Mouse (Mus musculus): ENCODE measurements at regions not wholly inside any gene's neighbourhood (a gene's known extent, or its start where the extent isn't known, plus 50 kb on each side); places are given as distances from the start of the nearest gene placed in this dataset.

DNA sequence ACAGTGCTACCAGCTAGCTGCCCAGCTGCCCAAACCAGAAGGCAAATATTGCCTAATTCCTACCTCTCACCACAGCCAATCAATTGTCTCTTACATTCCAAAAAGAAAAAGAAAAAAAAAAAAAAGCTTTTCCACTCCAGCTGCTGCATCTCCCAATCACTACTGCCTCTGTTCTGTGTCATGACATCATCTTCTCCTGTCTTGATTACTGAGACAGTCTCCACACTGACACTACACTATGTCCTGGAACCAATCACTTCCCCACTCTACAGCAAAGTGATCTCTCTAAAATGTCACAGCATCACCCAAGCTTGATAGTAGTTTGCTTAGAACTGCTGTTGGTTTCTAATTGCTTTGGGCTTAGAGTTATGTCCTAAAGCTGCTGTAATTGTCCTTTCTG is 279.8 kb downstream of the Icos start:
- Histone ChIP-seq H3K4me3 (no peak overlapping the region), H3K4me1 (no peaks in the 10 kb centered on the region), H3K27ac (replicated peaks) (no peak overlapping the region), H3K9me3 (replicated peaks) (no peaks in the 10 kb centered on the region), H3K27me3 (ENCODE audit: low read depth, poor library complexity, severe bottlenecking) (peaks cover 26% of the 10 kb centered on the region), H3K36me3 (no peaks in the 10 kb centered on the region)
- no peak for DNase-seq (ENCODE audit: low spot score)

GRCm38 (mm10) chr1:61263466-61263865 is 285.7 kb downstream of the Icos start:
- Histone ChIP-seq H3K4me1 (peaks cover 23% of the 10 kb centered on the region), H3K36me3 (no peaks in the 10 kb centered on the region), H3K27ac (replicated peaks) (no peak overlapping the region), H3K27me3 (ENCODE audit: low read depth, poor library complexity, severe bottlenecking) (peaks cover 65% of the 10 kb centered on the region), H3K4me3 (no peak overlapping the region), H3K9me3 (replicated peaks) (no peaks in the 10 kb centered on the region)
- WGBS: 66% methylated on average over 10 of the region's 10 CpGs
- no peak for DNase-seq (ENCODE audit: low spot score)

- WGBS: 8% methylated on average over 4 of the region's 4 CpGs
- no peaks in the 10 kb centered on the region for H3K9me3 ChIP-seq (replicated peaks)
Observed at GRCm38 (mm10) chr1:61265706-61266127, 288.0 kb downstream of the Icos start.

DNA sequence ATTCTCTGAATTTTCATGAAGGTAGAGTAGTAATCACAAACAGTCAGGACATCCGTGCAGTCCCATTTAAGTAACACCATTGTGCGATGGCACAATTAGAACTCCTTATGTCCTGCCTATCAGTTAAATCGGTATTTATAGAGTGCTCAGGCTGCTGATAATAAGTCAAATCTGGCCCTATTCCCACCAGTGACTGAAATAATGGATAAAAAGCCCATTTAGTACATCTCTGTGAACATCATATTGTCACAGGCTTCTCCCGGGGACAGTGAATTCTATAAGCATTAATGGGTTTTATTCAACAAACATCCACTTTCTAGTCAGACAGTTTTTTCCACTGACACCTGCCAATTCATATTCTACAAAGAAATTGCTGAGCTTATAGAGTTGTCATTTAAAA is 296.1 kb downstream of the Icos start:
- 90% methylated on average over 4 of the region's 4 CpGs for WGBS
- no peaks in the 10 kb centered on the region for H3K36me3 ChIP-seq
- no peak overlapping the region for H3K4me3 ChIP-seq
- H3K9me3 ChIP-seq (replicated peaks): no peaks in the 10 kb centered on the region
- H3K27me3 ChIP-seq (ENCODE audit: low read depth, poor library complexity, severe bottlenecking): peaks cover 21% of the 10 kb centered on the region
- peaks cover 13% of the 10 kb centered on the region for H3K4me1 ChIP-seq
- DNase-seq (ENCODE audit: low spot score): no peak
- H3K27ac ChIP-seq (replicated peaks): no peak overlapping the region

More at GRCm38 (mm10) chr1:61265706-61266127, 288.0 kb downstream of the Icos start:
- Histone ChIP-seq H3K27me3 (ENCODE audit: low read depth, poor library complexity, severe bottlenecking) (peaks cover 63% of the 10 kb centered on the region), H3K4me3 (no peak overlapping the region), H3K4me1 (peaks cover 23% of the 10 kb centered on the region), H3K36me3 (no peaks in the 10 kb centered on the region), H3K27ac (replicated peaks) (peak overlapping the region; percentile 38; the same call in 1 of the 2 replicates)
- DNase-seq (ENCODE audit: low spot score): peak; percentile 13

- H3K4me1 ChIP-seq: peaks cover 13% of the 10 kb centered on the region
- H3K36me3 ChIP-seq: no peaks in the 10 kb centered on the region
- no peak for DNase-seq (ENCODE audit: low spot score)
- no peak overlapping the region for H3K4me3 ChIP-seq
- H3K27ac ChIP-seq (replicated peaks): no peak overlapping the region
- H3K27me3 ChIP-seq (ENCODE audit: low read depth, poor library complexity, severe bottlenecking): peaks cover 21% of the 10 kb centered on the region
- 91% methylated on average over 1 of the region's 1 CpGs for WGBS
- H3K9me3 ChIP-seq (replicated peaks): no peaks in the 10 kb centered on the region
Observed at GRCm38 (mm10) chr1:61274244-61274643, 296.5 kb downstream of the Icos start.

GRCm38 (mm10) chr1:61277170-61277710 is 299.5 kb downstream of the Icos start:
- H3K27me3 ChIP-seq (ENCODE audit: low read depth, poor library complexity, severe bottlenecking): peaks cover 17% of the 10 kb centered on the region
- no peaks in the 10 kb centered on the region for H3K9me3 ChIP-seq (replicated peaks)
- WGBS: 90% methylated on average over 4 of the region's 4 CpGs
- no peaks in the 10 kb centered on the region for H3K36me3 ChIP-seq
- no peak overlapping the region for H3K4me3 ChIP-seq
- no peak overlapping the region for H3K27ac ChIP-seq (replicated peaks)
- H3K4me1 ChIP-seq: peaks cover 13% of the 10 kb centered on the region
- no peak for DNase-seq (ENCODE audit: low spot score)

GRCm38 (mm10) chr1:61288185-61288584 is 310.5 kb downstream of the Icos start:
- Histone ChIP-seq H3K36me3 (no peaks in the 10 kb centered on the region), H3K27me3 (ENCODE audit: low read depth, poor library complexity, severe bottlenecking) (no peaks in the 10 kb centered on the region), H3K4me1 (no peaks in the 10 kb centered on the region), H3K27ac (replicated peaks) (no peak overlapping the region), H3K4me3 (no peak overlapping the region), H3K9me3 (replicated peaks) (no peaks in the 10 kb centered on the region)
- DNase-seq (ENCODE audit: low spot score): no peak
- WGBS: 83% methylated on average over 3 of the region's 3 CpGs

GRCm38 (mm10) chr1:61288946-61289345 is 311.2 kb downstream of the Icos start:
- DNase-seq (ENCODE audit: low spot score): no peak
- H3K4me3 ChIP-seq: no peak overlapping the region
- no peaks in the 10 kb centered on the region for H3K4me1 ChIP-seq
- no peaks in the 10 kb centered on the region for H3K36me3 ChIP-seq
- 94% methylated on average over 6 of the region's 6 CpGs for WGBS
- no peak overlapping the region for H3K27ac ChIP-seq (replicated peaks)
- no peaks in the 10 kb centered on the region for H3K27me3 ChIP-seq (ENCODE audit: low read depth, poor library complexity, severe bottlenecking)
- H3K9me3 ChIP-seq (replicated peaks): no peaks in the 10 kb centered on the region

DNA sequence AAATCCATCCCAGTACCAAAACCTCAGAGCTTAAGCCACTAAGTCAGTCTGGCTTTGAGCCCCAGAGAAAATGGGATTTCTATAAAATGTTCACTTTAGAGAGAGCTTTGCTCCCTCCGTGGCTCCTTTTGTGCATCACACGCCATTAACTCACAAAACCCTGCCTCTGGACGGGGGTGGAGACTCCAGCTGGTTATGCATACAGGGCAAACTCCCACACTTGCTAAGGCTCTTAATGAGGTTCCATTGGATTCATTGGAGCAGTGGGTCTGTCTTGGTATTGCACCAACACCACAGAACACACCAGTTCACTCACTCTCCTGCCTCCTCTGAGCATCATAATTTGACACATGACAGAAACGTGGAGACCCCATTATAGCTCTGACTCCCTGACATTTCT is 311.8 kb downstream of the Icos start:
- Histone ChIP-seq H3K4me1 (no peaks in the 10 kb centered on the region), H3K27ac (replicated peaks) (no peak overlapping the region), H3K9me3 (replicated peaks) (no peaks in the 10 kb centered on the region), H3K36me3 (no peaks in the 10 kb centered on the region), H3K27me3 (ENCODE audit: low read depth, poor library complexity, severe bottlenecking) (no peaks in the 10 kb centered on the region), H3K4me3 (no peak overlapping the region)
- WGBS: 63% methylated on average over 4 of the region's 4 CpGs
- no peak for DNase-seq (ENCODE audit: low spot score)

- H3K27me3 ChIP-seq (ENCODE audit: low read depth, poor library complexity, severe bottlenecking): peaks cover 8% of the 10 kb centered on the region; the same call in 1 of the 2 replicates
- 83% methylated on average over 5 of the region's 5 CpGs for WGBS
Observed at GRCm38 (mm10) chr1:61293106-61293505, 315.4 kb downstream of the Icos start.

GRCm38 (mm10) chr1:61295219-61295618 is 317.5 kb downstream of the Icos start:
- Histone ChIP-seq H3K4me3 (no peak overlapping the region), H3K27ac (replicated peaks) (no peak overlapping the region), H3K36me3 (no peaks in the 10 kb centered on the region), H3K4me1 (peaks cover 31% of the 10 kb centered on the region), H3K27me3 (ENCODE audit: low read depth, poor library complexity, severe bottlenecking) (peaks cover 23% of the 10 kb centered on the region; the same call in 1 of the 2 replicates), H3K9me3 (replicated peaks) (no peaks in the 10 kb centered on the region)
- WGBS: 91% methylated on average over 3 of the region's 3 CpGs
- DNase-seq (ENCODE audit: low spot score): no peak

More at GRCm38 (mm10) chr1:61293106-61293505, 315.4 kb downstream of the Icos start:
- no peak for DNase-seq (ENCODE audit: low spot score)
- no peaks in the 10 kb centered on the region for H3K36me3 ChIP-seq
- no peaks in the 10 kb centered on the region for H3K9me3 ChIP-seq (replicated peaks)
- H3K4me3 ChIP-seq: no peak overlapping the region
- peaks cover 12% of the 10 kb centered on the region for H3K4me1 ChIP-seq
- no peak overlapping the region for H3K27ac ChIP-seq (replicated peaks)

DNA sequence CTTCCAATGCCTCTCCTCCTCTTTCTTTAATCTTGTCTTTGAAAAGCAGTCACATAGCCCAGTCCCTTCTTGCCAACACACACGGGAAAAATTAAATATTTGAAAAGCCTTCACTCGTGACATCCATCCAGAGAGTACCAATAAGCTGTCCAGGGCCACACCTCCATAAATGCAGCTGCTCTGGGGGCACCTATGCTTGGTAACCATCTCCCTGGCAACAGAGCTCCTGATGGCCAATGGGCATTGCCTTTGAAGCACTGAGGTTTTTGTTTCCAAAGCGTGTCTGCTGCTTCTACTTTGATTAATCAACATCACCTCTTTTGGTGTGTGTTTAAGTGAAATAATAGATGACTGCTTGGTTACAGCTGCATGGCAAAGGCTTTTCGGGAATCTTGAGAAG is 319.1 kb downstream of the Icos start:
- Histone ChIP-seq H3K4me1 (peaks cover 48% of the 10 kb centered on the region), H3K27me3 (ENCODE audit: low read depth, poor library complexity, severe bottlenecking) (peaks cover 38% of the 10 kb centered on the region; the same call in 1 of the 2 replicates)
- 51% methylated on average over 4 of the region's 4 CpGs for WGBS

DNA sequence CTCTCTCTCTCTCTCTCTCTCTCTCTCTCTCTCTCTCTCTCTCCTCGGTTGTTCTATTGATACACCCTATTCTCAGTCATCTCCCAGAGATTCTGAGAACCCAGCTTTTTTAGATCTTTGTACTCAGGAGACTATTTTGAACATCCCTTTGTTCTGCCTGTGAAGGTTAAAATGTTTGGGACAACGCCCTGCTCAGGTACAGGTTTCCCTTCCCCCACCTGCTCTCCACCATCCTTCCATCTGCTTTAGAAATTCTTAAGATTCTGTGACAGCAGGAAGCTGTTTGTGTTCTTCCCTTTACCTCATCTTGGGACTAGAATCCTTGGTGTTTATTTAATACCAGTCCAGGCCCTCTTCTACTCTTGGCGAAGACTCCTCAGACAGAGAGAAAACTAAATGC is 319.6 kb downstream of the Icos start:
- H3K36me3 ChIP-seq: no peaks in the 10 kb centered on the region
- H3K4me1 ChIP-seq: peaks cover 53% of the 10 kb centered on the region
- DNase-seq (ENCODE audit: low spot score): no peak
- H3K27me3 ChIP-seq (ENCODE audit: low read depth, poor library complexity, severe bottlenecking): peaks cover 43% of the 10 kb centered on the region; the same call in 1 of the 2 replicates
- no peaks in the 10 kb centered on the region for H3K9me3 ChIP-seq (replicated peaks)
- no peak overlapping the region for H3K4me3 ChIP-seq
- H3K27ac ChIP-seq (replicated peaks): no peak overlapping the region
- WGBS: 84% methylated on average over 3 of the region's 3 CpGs

More for the DNA sequence above, 319.1 kb downstream of the Icos start:
- no peak overlapping the region for H3K27ac ChIP-seq (replicated peaks)
- no peak overlapping the region for H3K4me3 ChIP-seq
- no peaks in the 10 kb centered on the region for H3K36me3 ChIP-seq
- DNase-seq (ENCODE audit: low spot score): no peak
- H3K9me3 ChIP-seq (replicated peaks): no peaks in the 10 kb centered on the region

DNA sequence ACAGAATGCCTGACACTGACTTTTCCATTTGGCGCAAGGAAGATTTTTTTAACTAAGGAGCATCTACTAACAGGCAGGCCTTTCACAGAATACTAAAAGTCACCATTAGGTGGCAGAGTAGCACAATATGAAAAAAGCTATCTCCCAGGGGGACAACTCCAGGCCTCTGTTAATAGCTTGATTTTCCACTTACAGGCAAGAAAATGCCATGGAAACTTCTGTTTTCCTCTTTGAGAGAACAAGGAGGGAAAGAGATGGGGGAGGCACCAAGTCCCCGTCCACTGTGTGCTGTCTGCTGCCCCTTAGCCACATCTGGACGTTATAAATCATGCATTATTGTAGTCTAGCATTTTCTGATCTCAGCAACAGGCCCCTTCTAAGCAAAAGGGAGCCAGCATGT is 320.3 kb downstream of the Icos start:
- Histone ChIP-seq H3K4me3 (no peak overlapping the region), H3K27me3 (ENCODE audit: low read depth, poor library complexity, severe bottlenecking) (peaks cover 49% of the 10 kb centered on the region; the same call in 1 of the 2 replicates), H3K27ac (replicated peaks) (no peak overlapping the region), H3K4me1 (peaks cover 60% of the 10 kb centered on the region), H3K36me3 (no peaks in the 10 kb centered on the region), H3K9me3 (replicated peaks) (no peaks in the 10 kb centered on the region)
- peak; percentile 36 for DNase-seq (ENCODE audit: low spot score)
- WGBS: 31% methylated on average over 3 of the region's 3 CpGs
